Mouse (Mus musculus): Measurements from ENCODE around the gene Wdcp. TPM values are rescaled to one million over a fixed set of nuclear protein-coding genes. Genes with fewer than 3 reads are reported as not detected.

Gene Wdcp
- polyA plus RNA-seq, 1 experiment = 12.7 TPM

- TF ChIP-seq POLR2A (IDR thresholded peaks at IDR 0.05; ENCODE audit: borderline replicate concordance, control insufficient read depth, low read depth, low read length) (no peak), CTCF (IDR thresholded peaks at IDR 0.05; ENCODE audit: control insufficient read depth, insufficient read depth, low read length) (no peak)
- H3K4me3 ChIP-seq (replicated peaks; ENCODE audit: control insufficient read depth, low read depth, low read length) = no peak overlapping the region
- no peak overlapping the region for H3K27ac ChIP-seq (ENCODE audit: control insufficient read depth, insufficient read depth, low read depth, low read length, poor library complexity)
- H3K4me1 ChIP-seq (ENCODE audit: control insufficient read depth, insufficient read depth, low read length) = no peaks in the 10 kb centered on the region
Observed at GRCm38 (mm10) chr12:4888739-4889138, 45.6 kb downstream of the Wdcp start.

GRCm38 (mm10) chr12:4889251-4889650 lies 46.1 kb downstream of the Wdcp start:
- 92% methylated on average over 2 of the region's 2 CpGs for WGBS
- no peak overlapping the region for H3K27ac ChIP-seq (ENCODE audit: control insufficient read depth, insufficient read depth, low read depth, low read length, poor library complexity)

DNA sequence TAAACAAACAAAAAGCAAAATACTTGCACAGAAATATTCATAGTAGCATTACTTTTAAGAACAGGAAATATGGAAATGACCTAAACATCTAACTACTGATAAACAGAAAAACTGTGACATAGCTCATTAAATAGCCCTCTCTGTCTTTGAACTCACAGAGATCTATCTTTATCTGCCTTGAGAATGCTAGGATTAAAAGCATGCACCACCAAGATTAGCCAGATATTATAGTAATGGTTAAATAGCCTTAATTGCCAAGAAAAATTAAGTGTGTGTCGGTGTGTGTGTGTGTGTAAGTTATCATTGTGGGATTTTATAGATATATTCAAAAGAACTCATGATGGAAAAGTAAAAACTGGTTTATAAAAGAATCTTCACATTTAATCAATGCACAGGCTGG lies 46.8 kb downstream of the Wdcp start:
- 57% methylated on average over 1 of the region's 1 CpGs for WGBS
- no peak overlapping the region for H3K27ac ChIP-seq (ENCODE audit: control insufficient read depth, insufficient read depth, low read depth, low read length, poor library complexity)
- TF ChIP-seq POLR2A (IDR thresholded peaks at IDR 0.05; ENCODE audit: borderline replicate concordance, control insufficient read depth, low read depth, low read length) = no peak
- no peak for TF ChIP-seq CTCF (IDR thresholded peaks at IDR 0.05; ENCODE audit: control insufficient read depth, insufficient read depth, low read length)
- H3K4me3 ChIP-seq (replicated peaks; ENCODE audit: control insufficient read depth, low read depth, low read length) = no peak overlapping the region
- no peaks in the 10 kb centered on the region for H3K4me1 ChIP-seq (ENCODE audit: control insufficient read depth, insufficient read depth, low read length)

More at GRCm38 (mm10) chr12:4889251-4889650, 46.1 kb downstream of the Wdcp start:
- TF ChIP-seq POLR2A (IDR thresholded peaks at IDR 0.05; ENCODE audit: borderline replicate concordance, control insufficient read depth, low read depth, low read length) (no peak), CTCF (IDR thresholded peaks at IDR 0.05; ENCODE audit: control insufficient read depth, insufficient read depth, low read length) (no peak)
- H3K4me1 ChIP-seq (ENCODE audit: control insufficient read depth, insufficient read depth, low read length) = no peaks in the 10 kb centered on the region
- no peak overlapping the region for H3K4me3 ChIP-seq (replicated peaks; ENCODE audit: control insufficient read depth, low read depth, low read length)

GRCm38 (mm10) chr12:4898024-4898423 lies 54.9 kb downstream of the Wdcp start:
- TF ChIP-seq CTCF (IDR thresholded peaks at IDR 0.05; ENCODE audit: control insufficient read depth, insufficient read depth, low read length) (no peak), POLR2A (IDR thresholded peaks at IDR 0.05; ENCODE audit: borderline replicate concordance, control insufficient read depth, low read depth, low read length) (no peak)
- Histone ChIP-seq H3K4me3 (replicated peaks; ENCODE audit: control insufficient read depth, low read depth, low read length) (no peak overlapping the region), H3K4me1 (ENCODE audit: control insufficient read depth, insufficient read depth, low read length) (no peaks in the 10 kb centered on the region), H3K27ac (ENCODE audit: control insufficient read depth, insufficient read depth, low read depth, low read length, poor library complexity) (no peak overlapping the region)
- 90% methylated on average over 5 of the region's 5 CpGs for WGBS

- no peak overlapping the region for H3K27ac ChIP-seq (ENCODE audit: control insufficient read depth, insufficient read depth, low read depth, low read length, poor library complexity)
- WGBS = 67% methylated on average over 7 of the region's 7 CpGs
Observed at GRCm38 (mm10) chr12:4905946-4906345, 62.8 kb downstream of the Wdcp start.

GRCm38 (mm10) chr12:4906476-4906875 lies 63.4 kb downstream of the Wdcp start:
- Histone ChIP-seq H3K4me3 (replicated peaks; ENCODE audit: control insufficient read depth, low read depth, low read length) (peak overlapping the region; percentile 40), H3K27ac (ENCODE audit: control insufficient read depth, insufficient read depth, low read depth, low read length, poor library complexity) (no peak overlapping the region), H3K4me1 (ENCODE audit: control insufficient read depth, insufficient read depth, low read length) (no peaks in the 10 kb centered on the region; the same call in 1 of the 2 replicates)
- TF ChIP-seq CTCF (IDR thresholded peaks at IDR 0.05; ENCODE audit: control insufficient read depth, insufficient read depth, low read length) (no peak), POLR2A (IDR thresholded peaks at IDR 0.05; ENCODE audit: borderline replicate concordance, control insufficient read depth, low read depth, low read length) (no peak)
- 29% methylated on average over 7 of the region's 7 CpGs for WGBS

More at GRCm38 (mm10) chr12:4905946-4906345, 62.8 kb downstream of the Wdcp start:
- no peak for TF ChIP-seq CTCF (IDR thresholded peaks at IDR 0.05; ENCODE audit: control insufficient read depth, insufficient read depth, low read length)
- TF ChIP-seq POLR2A (IDR thresholded peaks at IDR 0.05; ENCODE audit: borderline replicate concordance, control insufficient read depth, low read depth, low read length) = no peak
- Histone ChIP-seq H3K4me3 (replicated peaks; ENCODE audit: control insufficient read depth, low read depth, low read length) (peak overlapping the region; percentile 39), H3K4me1 (ENCODE audit: control insufficient read depth, insufficient read depth, low read length) (no peaks in the 10 kb centered on the region; the same call in 1 of the 2 replicates)

DNA sequence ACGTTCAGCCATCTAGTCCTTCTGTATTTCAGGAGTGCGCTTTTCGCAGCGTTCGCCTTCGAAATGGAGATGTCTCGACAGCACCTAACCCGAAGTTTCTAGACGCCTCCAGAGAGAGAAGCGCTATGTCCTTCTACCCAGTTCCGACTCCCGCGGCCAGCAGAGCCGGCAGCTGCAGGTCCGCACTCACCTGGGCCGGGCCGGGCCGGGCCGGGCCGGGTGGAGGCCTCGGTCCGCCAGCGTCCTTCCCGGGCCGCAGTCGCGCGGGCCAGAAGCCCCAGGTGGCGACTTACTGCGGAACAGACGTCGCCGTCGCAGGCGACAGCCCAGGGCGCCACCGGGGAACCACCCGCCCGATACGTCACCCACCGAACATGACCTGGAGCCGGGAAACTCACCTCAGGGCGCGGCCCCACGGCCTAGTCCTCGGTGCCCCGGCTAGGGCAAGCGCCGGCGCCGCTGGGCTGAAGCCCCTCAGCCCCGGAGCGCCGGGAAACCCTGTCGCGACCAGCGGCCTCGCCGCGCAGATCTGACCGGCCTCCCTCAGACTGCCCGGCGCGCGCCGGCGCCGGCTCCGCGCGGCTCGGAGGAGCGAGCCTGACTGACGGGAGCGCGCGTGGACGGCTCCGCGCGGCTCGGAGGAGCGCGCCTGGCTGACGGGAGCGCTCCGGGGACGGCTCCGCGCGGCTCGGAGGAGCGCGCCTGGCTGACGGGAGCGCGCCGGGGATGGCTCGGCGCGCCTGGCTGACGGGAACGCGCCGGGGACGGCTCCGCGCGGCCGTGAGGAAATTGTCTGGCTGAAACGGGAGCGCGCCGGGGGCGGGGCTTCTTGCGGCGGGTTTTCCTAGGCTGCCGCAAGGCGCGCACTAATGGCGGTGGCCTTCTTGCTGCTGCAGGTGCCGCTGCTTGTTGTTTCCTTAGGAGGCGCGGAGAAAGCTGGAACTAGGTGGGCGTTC lies 64.1 kb downstream of the Wdcp start, which contains the start of gene Ubxn2a:
TSS of gene Ubxn2a (minus strand) at position 755 of the 956 bp plus-strand sequence.
- Histone ChIP-seq H3K4me1 (ENCODE audit: control insufficient read depth, insufficient read depth, low read length) (no peaks in the 10 kb centered on the region; the same call in 1 of the 2 replicates), H3K4me3 (replicated peaks; ENCODE audit: control insufficient read depth, low read depth, low read length) (peak within 1 kb of the TSS; percentile 72), H3K27ac (ENCODE audit: control insufficient read depth, insufficient read depth, low read depth, low read length, poor library complexity) (peak within 1 kb of the TSS; percentile 99)
- under 1% methylated on average over 123 of the region's 125 CpGs for WGBS
- peak; percentile 61; the same call in 1 of the 2 replicates for TF ChIP-seq POLR2A (IDR thresholded peaks at IDR 0.05; ENCODE audit: borderline replicate concordance, control insufficient read depth, low read depth, low read length)
- TF ChIP-seq CTCF (IDR thresholded peaks at IDR 0.05; ENCODE audit: control insufficient read depth, insufficient read depth, low read length) = no peak

DNA sequence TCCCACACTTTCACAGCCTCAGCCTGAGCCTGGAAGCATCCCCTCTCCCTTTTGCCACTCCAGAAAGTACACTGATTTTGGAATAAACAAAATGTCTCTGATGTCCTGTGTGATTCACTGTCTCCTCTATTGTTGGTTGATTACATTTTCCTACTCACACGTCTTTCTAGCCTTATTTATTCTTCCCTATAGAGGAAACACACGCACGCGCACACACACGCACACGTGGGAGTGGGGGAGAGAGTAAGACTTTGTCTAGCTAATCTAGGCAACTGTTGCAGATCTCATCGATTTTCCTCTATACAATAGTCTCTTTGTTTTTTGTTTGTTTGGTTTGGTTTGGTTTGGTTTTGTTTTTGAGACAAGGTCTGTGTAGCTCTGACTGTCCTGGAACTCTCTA lies 65.3 kb downstream of the Wdcp start:
- TF ChIP-seq CTCF (IDR thresholded peaks at IDR 0.05; ENCODE audit: control insufficient read depth, insufficient read depth, low read length) = no peak
- TF ChIP-seq POLR2A (IDR thresholded peaks at IDR 0.05; ENCODE audit: borderline replicate concordance, control insufficient read depth, low read depth, low read length) = no peak
- no peak overlapping the region for H3K4me3 ChIP-seq (replicated peaks; ENCODE audit: control insufficient read depth, low read depth, low read length)
- H3K4me1 ChIP-seq (ENCODE audit: control insufficient read depth, insufficient read depth, low read length) = no peaks in the 10 kb centered on the region; the same call in 1 of the 2 replicates
- no peak overlapping the region for H3K27ac ChIP-seq (ENCODE audit: control insufficient read depth, insufficient read depth, low read depth, low read length, poor library complexity)
- 77% methylated on average over 7 of the region's 7 CpGs for WGBS

Other genes with a start within 250 kb of the Wdcp start
- not detected in 2 replicates for gene Fam228a, start 104.9 kb upstream of the Wdcp start, polyA plus RNA-seq (2011; ENCODE audit: insufficient read depth, insufficient read length, low replicate concordance, missing spikeins)
- 1.4 and 1.6 TPM in 2 replicates for gene Pfn4, start 74.3 kb upstream of the Wdcp start, polyA plus RNA-seq (2011; ENCODE audit: insufficient read depth, insufficient read length, low replicate concordance, missing spikeins)
- gene Fam228b, start 74.0 kb upstream of the Wdcp start, polyA plus RNA-seq (2011; ENCODE audit: insufficient read depth, insufficient read length, low replicate concordance, missing spikeins) = 8.6 TPM in 1 of 2 replicates, not detected in the other
- gene Sf3b6, start 25.8 kb upstream of the Wdcp start, polyA plus RNA-seq (2011; ENCODE audit: insufficient read depth, insufficient read length, low replicate concordance, missing spikeins) = 161 and 194 TPM in 2 replicates
- 2.2 and 7.8 TPM in 2 replicates for gene Fkbp1b, start 1.7 kb upstream of the Wdcp start, polyA plus RNA-seq (2011; ENCODE audit: insufficient read depth, insufficient read length, low replicate concordance, missing spikeins)
- gene Mfsd2b, start 31.1 kb downstream of the Wdcp start, polyA plus RNA-seq (2011; ENCODE audit: insufficient read depth, insufficient read length, low replicate concordance, missing spikeins) = 122 and 162 TPM in 2 replicates
- 13.5 and 14.4 TPM in 2 replicates for gene Ubxn2a, start 64.4 kb downstream of the Wdcp start, polyA plus RNA-seq (2011; ENCODE audit: insufficient read depth, insufficient read length, low replicate concordance, missing spikeins)
- 19.0 and 26.5 TPM in 2 replicates for gene Atad2b, start 74.0 kb downstream of the Wdcp start, polyA plus RNA-seq (2011; ENCODE audit: insufficient read depth, insufficient read length, low replicate concordance, missing spikeins)